Mouse (Mus musculus) C2C12 (cell line): Measurements from ENCODE around the gene Gnmt.

Experiments
- CTCF ChIP-seq: IDR thresholded peaks from one replicate; pipeline ENCODE4 v1.5.1; 2011; ENCODE audit not compliant: control insufficient read depth, insufficient read depth, insufficient read length
- FOSL1 ChIP-seq: IDR thresholded peaks from one replicate; pipeline ENCODE4 v1.8.0; 2011; ENCODE audit warnings: mild to moderate bottlenecking, low read length; ENCODE audit not compliant: poor library complexity, insufficient read depth, severe bottlenecking
- USF1 ChIP-seq: IDR thresholded peaks from one replicate; pipeline ENCODE4 v1.6.1; 2011; ENCODE audit warnings: low read depth, mild to moderate bottlenecking, control low read depth, moderate library complexity

- TF ChIP-seq CTCF (no peak), USF1 (no peak), FOSL1 (no peak)
Observed at GRCm38 (mm10) chr17:46681466-46682118, 47.4 kb downstream of the Gnmt start.
